Mouse (Mus musculus) frontal cortex, postnatal 36 days (tissue): Measurements from ENCODE around the gene Olfr586.

Source experiments
- DNase-seq, 2 experiments: peaks; one replicate each; pipeline ENCODE4 v3.0.0; 2022; ENCODE audit warnings: low spot score in 2 of 2

Olfr586 gene

GRCm38 (mm10) chr7:103125538-103125937, at the start of gene Olfr586:
Gene Olfr586 (minus strand): TSS chr7:103125638.
- DNase-seq = no peak

GRCm38 (mm10) chr7:103169697-103170096, 44.3 kb upstream of the Olfr586 start:
- DNase-seq = no peak

DNA sequence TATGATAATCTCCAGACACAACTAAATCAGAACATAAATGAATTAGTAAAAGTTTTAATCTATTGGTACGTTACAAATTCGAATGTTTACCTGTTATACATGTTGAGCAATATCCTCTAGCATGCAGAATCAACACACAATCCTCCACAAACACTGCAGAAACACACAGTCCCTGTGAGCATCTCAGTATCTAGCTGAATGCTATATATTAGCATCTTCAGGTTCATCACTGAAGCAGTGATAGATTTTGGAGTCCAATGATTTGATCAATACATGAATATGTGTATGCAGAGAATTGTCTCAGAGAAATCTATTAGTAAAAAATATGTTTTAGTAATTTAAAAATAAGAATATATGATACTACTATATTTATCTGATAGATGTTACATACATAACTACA, 30.8 kb upstream of the Olfr586 start, which contains the start of gene Olfr589:
Gene Olfr589, minus strand, starts transcription at position 101 of the 400 bp plus-strand sequence.
- DNase-seq = no peak

- no peak for DNase-seq
These were observed 15.1 kb upstream of the Olfr586 start, which contains the start of gene Olfr588-ps1 for GRCm38 (mm10) chr7:103140579-103140978. Gene Olfr588-ps1 (plus strand): TSS chr7:103140879.

- DNase-seq = no peak
These were observed 6.0 kb downstream of the Olfr586 start for GRCm38 (mm10) chr7:103119406-103119805.

DNA sequence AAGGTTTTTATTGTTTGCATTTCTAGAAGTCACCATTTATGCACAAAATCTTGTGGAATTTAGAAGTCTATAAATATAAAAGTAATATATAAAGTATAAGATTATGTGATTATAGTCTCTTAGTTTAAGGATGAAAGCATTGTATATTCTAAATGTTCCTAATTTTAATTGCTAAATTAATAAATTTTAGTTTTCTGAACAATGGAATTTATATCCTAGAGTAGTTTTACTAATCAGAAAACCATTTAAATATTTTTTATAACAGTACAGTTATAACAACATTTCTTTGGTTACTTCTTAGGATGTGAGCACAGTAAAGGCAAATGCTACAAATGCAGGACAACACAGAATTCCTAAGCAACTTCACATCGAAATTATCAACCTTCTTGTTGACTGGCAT, 28.0 kb downstream of the Olfr586 start, which contains the start of gene Olfr585:
Gene Olfr585, plus strand, starts transcription at position 301 of the 400 bp plus-strand sequence.
- DNase-seq = no peak

DNA sequence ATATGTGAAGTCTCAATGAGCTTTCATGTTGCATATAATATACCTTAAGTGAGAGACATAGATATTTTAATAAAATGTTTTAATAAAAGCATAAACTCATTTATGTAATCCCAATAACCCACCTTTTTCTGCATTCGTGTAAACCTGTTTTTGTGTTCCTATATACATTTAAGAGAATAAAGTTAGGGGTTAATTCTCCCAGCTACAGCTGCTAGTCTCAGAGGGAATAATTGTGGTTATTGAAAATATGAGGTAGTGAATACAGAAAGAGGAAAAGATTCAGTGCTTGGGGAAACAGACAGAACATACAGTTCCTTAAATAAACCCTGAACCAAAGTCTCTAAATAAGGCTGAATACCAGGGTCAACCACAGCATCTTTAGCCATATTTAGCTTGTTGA, 43.9 kb downstream of the Olfr586 start, which contains the start of gene Olfr584:
Gene Olfr584, plus strand, starts transcription at position 301 of the 400 bp plus-strand sequence.
- no peak for DNase-seq
